Mouse (Mus musculus): ENCODE measurements at regions not wholly inside any gene's neighbourhood (a gene's known extent, or its start where the extent isn't known, plus 50 kb on each side); places are given as distances from the start of the nearest gene placed in this dataset.

- Histone ChIP-seq H3K9ac (no peak overlapping the region), H3K27ac (ENCODE audit: low read depth) (no peak overlapping the region), H3K4me3 (ENCODE audit: low read depth, low read length) (no peak overlapping the region), H3K27me3 (ENCODE audit: insufficient read depth, low read length) (no peaks in the 10 kb centered on the region), H3K4me1 (ENCODE audit: insufficient read depth) (no peaks in the 10 kb centered on the region), H3K4me2 (no peak overlapping the region), H3K9me3 (ENCODE audit: low read depth, low read length) (no peaks in the 10 kb centered on the region), H3K36me3 (ENCODE audit: insufficient read depth) (no peaks in the 10 kb centered on the region)
- peak; percentile 53 for TF ChIP-seq CTCF (IDR thresholded peaks at IDR 0.05; ENCODE audit: low read depth)
- peak; percentile 71 for DNase-seq
- no peak for ATAC-seq (ENCODE audit: insufficient read depth)
- WGBS: 23% methylated on average over 6 of the region's 6 CpGs
These were observed 102.7 kb upstream of the Tspan8 start for GRCm38 (mm10) chr10:115713896-115714295.

- H3K27ac ChIP-seq (ENCODE audit: low read depth): no peak overlapping the region
- no peak overlapping the region for H3K9ac ChIP-seq
- no peaks in the 10 kb centered on the region for H3K36me3 ChIP-seq (ENCODE audit: insufficient read depth)
- 61% methylated on average over 9 of the region's 9 CpGs for whole genome bisulfite sequencing
- ATAC-seq (ENCODE audit: insufficient read depth) (no peak), DNase-seq (no peak)
- H3K9me3 ChIP-seq (ENCODE audit: low read depth, low read length): no peaks in the 10 kb centered on the region
- no peak overlapping the region for H3K4me2 ChIP-seq
- H3K4me3 ChIP-seq (ENCODE audit: low read depth, low read length): no peak overlapping the region
- no peaks in the 10 kb centered on the region for H3K4me1 ChIP-seq (ENCODE audit: insufficient read depth)
- TF ChIP-seq CTCF (IDR thresholded peaks at IDR 0.05; ENCODE audit: low read depth): no peak
- H3K27me3 ChIP-seq (ENCODE audit: insufficient read depth, low read length): no peaks in the 10 kb centered on the region
These were observed 100.5 kb upstream of the Tspan8 start for GRCm38 (mm10) chr10:115716178-115716577.

GRCm38 (mm10) chr10:115717064-115717463 is 99.6 kb upstream of the Tspan8 start:
- no peak for ATAC-seq (ENCODE audit: insufficient read depth)

GRCm38 (mm10) chr10:115722589-115722988 is 94.0 kb upstream of the Tspan8 start:
- DNase-seq (no peak), ATAC-seq (ENCODE audit: insufficient read depth) (no peak)
- Histone ChIP-seq H3K36me3 (ENCODE audit: insufficient read depth) (no peaks in the 10 kb centered on the region), H3K27me3 (ENCODE audit: insufficient read depth, low read length) (no peaks in the 10 kb centered on the region), H3K9me3 (ENCODE audit: low read depth, low read length) (no peaks in the 10 kb centered on the region), H3K4me3 (ENCODE audit: low read depth, low read length) (no peak overlapping the region), H3K4me1 (ENCODE audit: insufficient read depth) (no peaks in the 10 kb centered on the region), H3K9ac (no peak overlapping the region), H3K4me2 (no peak overlapping the region), H3K27ac (ENCODE audit: low read depth) (no peak overlapping the region)
- WGBS: 84% methylated on average over 3 of the region's 3 CpGs
- no peak for TF ChIP-seq CTCF (IDR thresholded peaks at IDR 0.05; ENCODE audit: low read depth)

More at GRCm38 (mm10) chr10:115717064-115717463, 99.6 kb upstream of the Tspan8 start:
- Histone ChIP-seq H3K27me3 (ENCODE audit: insufficient read depth, low read length) (no peaks in the 10 kb centered on the region), H3K36me3 (ENCODE audit: insufficient read depth) (no peaks in the 10 kb centered on the region), H3K9me3 (ENCODE audit: low read depth, low read length) (no peaks in the 10 kb centered on the region), H3K9ac (no peak overlapping the region), H3K4me2 (no peak overlapping the region), H3K27ac (ENCODE audit: low read depth) (no peak overlapping the region), H3K4me3 (ENCODE audit: low read depth, low read length) (no peak overlapping the region), H3K4me1 (ENCODE audit: insufficient read depth) (no peaks in the 10 kb centered on the region)
- WGBS: 90% methylated on average over 8 of the region's 8 CpGs
- no peak for TF ChIP-seq CTCF (IDR thresholded peaks at IDR 0.05; ENCODE audit: low read depth)
- DNase-seq: no peak

- DNase-seq: peak; percentile 82
- no peaks in the 10 kb centered on the region for H3K36me3 ChIP-seq (ENCODE audit: insufficient read depth)
- WGBS: 51% methylated on average over 10 of the region's 10 CpGs
- H3K4me2 ChIP-seq: no peak overlapping the region
- H3K9ac ChIP-seq: no peak overlapping the region
- ATAC-seq (ENCODE audit: insufficient read depth): peak; percentile 95
- H3K27me3 ChIP-seq (ENCODE audit: insufficient read depth, low read length): no peaks in the 10 kb centered on the region
- H3K4me3 ChIP-seq (ENCODE audit: low read depth, low read length): no peak overlapping the region
- 0 out of 2 replicates have a peak, but pooled peaks cover 2% of the 10 kb centered on the region for H3K4me1 ChIP-seq (ENCODE audit: insufficient read depth)
- TF ChIP-seq CTCF (IDR thresholded peaks at IDR 0.05; ENCODE audit: low read depth): no peak
- H3K9me3 ChIP-seq (ENCODE audit: low read depth, low read length): no peaks in the 10 kb centered on the region
- no peak overlapping the region for H3K27ac ChIP-seq (ENCODE audit: low read depth)
These were observed 73.8 kb upstream of the Tspan8 start for GRCm38 (mm10) chr10:115742634-115743347.

- DNase-seq: no peak
- TF ChIP-seq CTCF (IDR thresholded peaks at IDR 0.05; ENCODE audit: low read depth): no peak
- WGBS: 77% methylated on average over 2 of the region's 2 CpGs
- Histone ChIP-seq H3K36me3 (ENCODE audit: insufficient read depth) (no peaks in the 10 kb centered on the region), H3K27ac (ENCODE audit: low read depth) (no peak overlapping the region), H3K9me3 (ENCODE audit: low read depth, low read length) (no peaks in the 10 kb centered on the region), H3K27me3 (ENCODE audit: insufficient read depth, low read length) (no peaks in the 10 kb centered on the region), H3K4me2 (no peak overlapping the region), H3K4me3 (ENCODE audit: low read depth, low read length) (no peak overlapping the region), H3K4me1 (ENCODE audit: insufficient read depth) (no peaks in the 10 kb centered on the region), H3K9ac (no peak overlapping the region)
- ATAC-seq (ENCODE audit: insufficient read depth): no peak
These were observed 66.8 kb upstream of the Tspan8 start for GRCm38 (mm10) chr10:115749844-115750243.

GRCm38 (mm10) chr10:115750250-115750649 is 66.4 kb upstream of the Tspan8 start:
- Histone ChIP-seq H3K4me3 (ENCODE audit: low read depth, low read length) (no peak overlapping the region), H3K27me3 (ENCODE audit: insufficient read depth, low read length) (no peaks in the 10 kb centered on the region), H3K9ac (no peak overlapping the region), H3K4me1 (ENCODE audit: insufficient read depth) (no peaks in the 10 kb centered on the region), H3K4me2 (no peak overlapping the region), H3K36me3 (ENCODE audit: insufficient read depth) (no peaks in the 10 kb centered on the region), H3K27ac (ENCODE audit: low read depth) (no peak overlapping the region), H3K9me3 (ENCODE audit: low read depth, low read length) (no peaks in the 10 kb centered on the region)
- no peak for TF ChIP-seq CTCF (IDR thresholded peaks at IDR 0.05; ENCODE audit: low read depth)
- no peak for DNase-seq
- 84% methylated on average over 5 of the region's 5 CpGs for whole genome bisulfite sequencing
- ATAC-seq (ENCODE audit: insufficient read depth): no peak
